Mouse (Mus musculus): ENCODE measurements at regions not wholly inside any gene's neighbourhood (a gene's known extent, or its start where the extent isn't known, plus 50 kb on each side); places are given as distances from the start of the nearest gene placed in this dataset.

GRCm38 (mm10) chr2:146623052-146623451 is 110.9 kb upstream of the Ralgapa2 start:
- ATAC-seq (replicated peaks; ENCODE audit: low read depth, poor library complexity, severe bottlenecking): no peak

GRCm38 (mm10) chr2:146624207-146624606 is 112.1 kb upstream of the Ralgapa2 start:
- ATAC-seq (replicated peaks; ENCODE audit: low read depth, poor library complexity, severe bottlenecking): no peak

- no peak for ATAC-seq (replicated peaks; ENCODE audit: low read depth, poor library complexity, severe bottlenecking)
These were observed 113.1 kb upstream of the Ralgapa2 start for GRCm38 (mm10) chr2:146625166-146625751.

- ATAC-seq (replicated peaks; ENCODE audit: low read depth, poor library complexity, severe bottlenecking): no peak
These were observed 114.4 kb upstream of the Ralgapa2 start for GRCm38 (mm10) chr2:146626531-146626930.

- no peak for ATAC-seq (replicated peaks; ENCODE audit: low read depth, poor library complexity, severe bottlenecking)
These were observed 118.0 kb upstream of the Ralgapa2 start for GRCm38 (mm10) chr2:146630179-146630578.

- ATAC-seq (replicated peaks; ENCODE audit: low read depth, poor library complexity, severe bottlenecking): no peak
These were observed 119.0 kb upstream of the Ralgapa2 start for GRCm38 (mm10) chr2:146631098-146631497.

GRCm38 (mm10) chr2:146633329-146634070 is 121.4 kb upstream of the Ralgapa2 start:
- ATAC-seq (replicated peaks; ENCODE audit: low read depth, poor library complexity, severe bottlenecking): peak; percentile 99

GRCm38 (mm10) chr2:146637573-146637972 is 125.4 kb upstream of the Ralgapa2 start:
- ATAC-seq (replicated peaks; ENCODE audit: low read depth, poor library complexity, severe bottlenecking): no peak

GRCm38 (mm10) chr2:146646237-146646972 is 134.3 kb upstream of the Ralgapa2 start:
- ATAC-seq (replicated peaks; ENCODE audit: low read depth, poor library complexity, severe bottlenecking): no peak

GRCm38 (mm10) chr2:146646973-146647282 is 134.8 kb upstream of the Ralgapa2 start:
- ATAC-seq (replicated peaks; ENCODE audit: low read depth, poor library complexity, severe bottlenecking): no peak

- no peak for ATAC-seq (replicated peaks; ENCODE audit: low read depth, poor library complexity, severe bottlenecking)
These were observed 149.2 kb upstream of the Ralgapa2 start for GRCm38 (mm10) chr2:146661346-146661745.

- ATAC-seq (replicated peaks; ENCODE audit: low read depth, poor library complexity, severe bottlenecking): no peak
These were observed 160.6 kb upstream of the Ralgapa2 start for GRCm38 (mm10) chr2:146672761-146673160.

GRCm38 (mm10) chr2:146681979-146682378 is 169.8 kb upstream of the Ralgapa2 start:
- no peak for ATAC-seq (replicated peaks; ENCODE audit: low read depth, poor library complexity, severe bottlenecking)

- ATAC-seq (replicated peaks; ENCODE audit: low read depth, poor library complexity, severe bottlenecking): no peak
These were observed 169.7 kb upstream of the Kiz start for GRCm38 (mm10) chr2:146685854-146686507.

- ATAC-seq (replicated peaks; ENCODE audit: low read depth, poor library complexity, severe bottlenecking): no peak
These were observed 167.1 kb upstream of the Kiz start for GRCm38 (mm10) chr2:146688544-146688943.

- ATAC-seq (replicated peaks; ENCODE audit: low read depth, poor library complexity, severe bottlenecking): no peak
These were observed 162.2 kb upstream of the Kiz start for GRCm38 (mm10) chr2:146693484-146693883.

GRCm38 (mm10) chr2:146694041-146694440 is 161.6 kb upstream of the Kiz start:
- no peak for ATAC-seq (replicated peaks; ENCODE audit: low read depth, poor library complexity, severe bottlenecking)

- no peak for ATAC-seq (replicated peaks; ENCODE audit: low read depth, poor library complexity, severe bottlenecking)
These were observed 159.4 kb upstream of the Kiz start for GRCm38 (mm10) chr2:146696277-146696676.

GRCm38 (mm10) chr2:146696727-146697126 is 158.9 kb upstream of the Kiz start:
- no peak for ATAC-seq (replicated peaks; ENCODE audit: low read depth, poor library complexity, severe bottlenecking)

- ATAC-seq (replicated peaks; ENCODE audit: low read depth, poor library complexity, severe bottlenecking): no peak
These were observed 145.0 kb upstream of the Kiz start for GRCm38 (mm10) chr2:146710676-146711075.

GRCm38 (mm10) chr2:146721184-146721715 is 134.4 kb upstream of the Kiz start:
- ATAC-seq (replicated peaks; ENCODE audit: low read depth, poor library complexity, severe bottlenecking): no peak

All from common myeloid progenitor, adult 5-6 weeks (primary cell).